In genomic region chr9:121065383-121065978, GRCm38 (mm10) we compare ENCODE assay signal across 16 mouse cellular contexts.
"Had no signal": no experiment of that assay in that cellular context is flagged by ENCODE, and none has a peak within 500 bp of the region (broad histone marks: within the 10 kb centered on the region; RNA-seq: fewer than 3 reads in every experiment).

No protein-coding gene starts in this region.

- H3K4me2 ChIP-seq: liver, embryonic 13.5 days; lung, embryonic 15.5 days; midbrain, embryonic 12.5 days; neural tube, embryonic 13.5 days had no signal

- H3K36me3 ChIP-seq: liver, embryonic 13.5 days; lung, embryonic 15.5 days; midbrain, embryonic 12.5 days; neural tube, embryonic 13.5 days had no signal

- H3K27ac ChIP-seq: kidney, postnatal 0 days; liver, embryonic 13.5 days; lung, embryonic 15.5 days; midbrain, embryonic 12.5 days; neural tube, embryonic 13.5 days had no signal

- H3K4me3 ChIP-seq: liver, embryonic 13.5 days; lung, embryonic 15.5 days; midbrain, embryonic 12.5 days; neural tube, embryonic 13.5 days had no signal

- DNase-seq: kidney, postnatal 36 days; layer of hippocampus, adult 9-11 months; layer of hippocampus, postnatal 36 days; liver; liver, embryonic 13.5 days; liver, postnatal 0 days; retina, postnatal 1 day; right cerebral cortex, postnatal 4 days; spleen, adult 18-20 months; thymus, adult 18-20 months; thymus, postnatal 25 days had no signal

- H3K27me3 ChIP-seq: liver, embryonic 13.5 days; lung, embryonic 15.5 days; midbrain, embryonic 12.5 days; neural tube, embryonic 13.5 days had no signal

- ATAC-seq: liver, postnatal 0 days; midbrain, embryonic 16.5 days had no signal

- H3K9ac ChIP-seq: liver, embryonic 13.5 days; liver, postnatal 0 days; lung, embryonic 15.5 days; midbrain, embryonic 12.5 days; neural tube, embryonic 13.5 days had no signal

- H3K9me3 ChIP-seq: liver, embryonic 13.5 days; lung, embryonic 15.5 days; midbrain, embryonic 12.5 days; neural tube, embryonic 13.5 days had no signal

- H3K4me1 ChIP-seq: liver, embryonic 13.5 days had no signal
